Mouse (Mus musculus) E14TG2a.4 (cell line): ENCODE results near the gene Ccdc73.

ENCODE experiments used
- CTCF ChIP-seq: conservative IDR thresholded peaks from 2 replicates; pipeline ENCODE4 v1.5.1; 2014; ENCODE audit warnings: low read length
- NANOG ChIP-seq: IDR thresholded peaks from 2 replicates; pipeline ENCODE4 v1.6.1; 2014; ENCODE audit warnings: borderline replicate concordance, low read length, mixed read lengths
- POU5F1 ChIP-seq: IDR thresholded peaks from 2 replicates; pipeline ENCODE4 v1.6.1; 2014; ENCODE audit warnings: low read length, borderline replicate concordance

DNA sequence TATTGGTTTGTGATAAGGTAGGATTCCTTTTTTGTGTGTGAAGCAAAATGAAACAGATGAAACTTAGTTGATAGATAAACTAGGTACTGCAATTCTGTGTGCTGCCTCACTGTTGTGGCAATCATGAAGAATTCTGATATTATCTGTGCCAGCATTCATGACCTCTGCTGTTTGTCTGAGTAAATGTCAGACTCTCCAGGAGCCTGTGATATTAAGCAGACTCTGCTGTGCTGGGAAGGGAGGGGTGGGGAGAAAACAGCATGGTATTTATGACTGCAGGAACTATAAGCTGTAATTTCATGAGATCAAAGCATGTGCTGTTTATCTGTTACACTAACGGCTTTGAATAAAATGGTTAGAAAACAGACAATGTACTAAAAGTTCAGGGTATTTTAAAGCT, 96.9 kb downstream of the Ccdc73 start:
- TF ChIP-seq CTCF (no peak), NANOG (no peak), POU5F1 (no peak)
